Mouse (Mus musculus): ENCODE measurements around the gene Pde3a. TPM values are rescaled to one million over a fixed set of nuclear protein-coding genes. Genes with fewer than 3 reads are reported as not detected.

The Pde3a gene
- total and polyA plus RNA-seq, 2 experiments from 2014 or later = 1.2 to 4.9 TPM

GRCm38 (mm10) chr6:141249585-141250295, 671 bp downstream of the Pde3a start:
- H3K9me3 ChIP-seq (ENCODE audit: low read length) = no peaks in the 10 kb centered on the region
- ATAC-seq = peak; percentile 87
- peak overlapping the region; percentile 49 for H3K4me3 ChIP-seq (ENCODE audit: low read depth, low read length)
- H3K27me3 ChIP-seq (ENCODE audit: insufficient read depth, low read length) = peaks cover 14% of the 10 kb centered on the region
- DNase-seq = peak; percentile 57
- H3K4me1 ChIP-seq (ENCODE audit: insufficient read depth) = no peaks in the 10 kb centered on the region
- peak overlapping the region; percentile 48 for H3K9ac ChIP-seq
- TF ChIP-seq CTCF (IDR thresholded peaks at IDR 0.05; ENCODE audit: low read depth) = peak; percentile 27
- H3K36me3 ChIP-seq (ENCODE audit: insufficient read depth) = no peaks in the 10 kb centered on the region
- 3% methylated on average over 67 of the region's 68 CpGs for WGBS
- peak overlapping the region; percentile 87 for H3K4me2 ChIP-seq (ENCODE audit: low read depth)
- no peak overlapping the region for H3K27ac ChIP-seq (ENCODE audit: low read depth, low read length)

GRCm38 (mm10) chr6:141250296-141250629, 1.2 kb downstream of the Pde3a start:
- no peak for TF ChIP-seq CTCF (IDR thresholded peaks at IDR 0.05; ENCODE audit: low read depth)
- ATAC-seq (no peak), DNase-seq (no peak)
- Histone ChIP-seq H3K4me3 (ENCODE audit: low read depth, low read length) (peak overlapping the region; percentile 49), H3K9ac (peak overlapping the region; percentile 48; the same call in 1 of the 2 replicates), H3K27me3 (ENCODE audit: insufficient read depth, low read length) (peaks cover 14% of the 10 kb centered on the region), H3K36me3 (ENCODE audit: insufficient read depth) (no peaks in the 10 kb centered on the region), H3K4me2 (ENCODE audit: low read depth) (peak overlapping the region; percentile 87), H3K27ac (ENCODE audit: low read depth, low read length) (no peak overlapping the region), H3K9me3 (ENCODE audit: low read length) (no peaks in the 10 kb centered on the region), H3K4me1 (ENCODE audit: insufficient read depth) (no peaks in the 10 kb centered on the region)
- 4% methylated on average over 22 of the region's 22 CpGs for WGBS

GRCm38 (mm10) chr6:141250984-141251383, 1.9 kb downstream of the Pde3a start:
- ATAC-seq (no peak), DNase-seq (no peak)
- H3K9me3 ChIP-seq (ENCODE audit: low read length) = no peaks in the 10 kb centered on the region
- H3K27ac ChIP-seq (ENCODE audit: low read depth, low read length) = no peak overlapping the region
- no peak overlapping the region for H3K4me3 ChIP-seq (ENCODE audit: low read depth, low read length)
- H3K4me2 ChIP-seq (ENCODE audit: low read depth) = peak overlapping the region; percentile 87; the same call in 1 of the 2 replicates
- no peaks in the 10 kb centered on the region for H3K4me1 ChIP-seq (ENCODE audit: insufficient read depth)
- TF ChIP-seq CTCF (IDR thresholded peaks at IDR 0.05; ENCODE audit: low read depth) = no peak
- H3K27me3 ChIP-seq (ENCODE audit: insufficient read depth, low read length) = peaks cover 14% of the 10 kb centered on the region
- WGBS = 61% methylated on average over 6 of the region's 6 CpGs
- H3K36me3 ChIP-seq (ENCODE audit: insufficient read depth) = no peaks in the 10 kb centered on the region
- no peak overlapping the region for H3K9ac ChIP-seq

GRCm38 (mm10) chr6:141252520-141252919, 3.5 kb downstream of the Pde3a start:
- Histone ChIP-seq H3K27me3 (ENCODE audit: insufficient read depth, low read length) (peaks cover 14% of the 10 kb centered on the region), H3K9me3 (ENCODE audit: low read length) (no peaks in the 10 kb centered on the region), H3K4me3 (ENCODE audit: low read depth, low read length) (no peak overlapping the region), H3K4me1 (ENCODE audit: insufficient read depth) (no peaks in the 10 kb centered on the region), H3K36me3 (ENCODE audit: insufficient read depth) (no peaks in the 10 kb centered on the region), H3K4me2 (ENCODE audit: low read depth) (no peak overlapping the region), H3K27ac (ENCODE audit: low read depth, low read length) (no peak overlapping the region), H3K9ac (no peak overlapping the region)
- WGBS = 93% methylated on average over 7 of the region's 7 CpGs
- DNase-seq (no peak), ATAC-seq (no peak)
- no peak for TF ChIP-seq CTCF (IDR thresholded peaks at IDR 0.05; ENCODE audit: low read depth)

- no peak overlapping the region for H3K4me3 ChIP-seq (ENCODE audit: low read depth, low read length)
- H3K9ac ChIP-seq = no peak overlapping the region
- H3K27me3 ChIP-seq (ENCODE audit: insufficient read depth, low read length) = peaks cover 14% of the 10 kb centered on the region; the same call in 1 of the 2 replicates
- DNase-seq (no peak), ATAC-seq (no peak)
- no peaks in the 10 kb centered on the region for H3K9me3 ChIP-seq (ENCODE audit: low read length)
- TF ChIP-seq CTCF (IDR thresholded peaks at IDR 0.05; ENCODE audit: low read depth) = no peak
- no peak overlapping the region for H3K27ac ChIP-seq (ENCODE audit: low read depth, low read length)
- no peaks in the 10 kb centered on the region for H3K36me3 ChIP-seq (ENCODE audit: insufficient read depth)
- no peaks in the 10 kb centered on the region for H3K4me1 ChIP-seq (ENCODE audit: insufficient read depth)
- no peak overlapping the region for H3K4me2 ChIP-seq (ENCODE audit: low read depth)
- 41% methylated on average over 4 of the region's 4 CpGs for WGBS
Observed at GRCm38 (mm10) chr6:141254956-141255355, 5.9 kb downstream of the Pde3a start.

GRCm38 (mm10) chr6:141256896-141257295, 7.8 kb downstream of the Pde3a start:
- ATAC-seq (no peak), DNase-seq (no peak)
- 0 out of 2 replicates have a peak, but pooled peaks cover 6% of the 10 kb centered on the region for H3K27me3 ChIP-seq (ENCODE audit: insufficient read depth, low read length)
- H3K4me3 ChIP-seq (ENCODE audit: low read depth, low read length) = no peak overlapping the region
- no peak overlapping the region for H3K9ac ChIP-seq
- WGBS = 78% methylated on average over 8 of the region's 8 CpGs
- no peaks in the 10 kb centered on the region for H3K9me3 ChIP-seq (ENCODE audit: low read length)
- no peak overlapping the region for H3K27ac ChIP-seq (ENCODE audit: low read depth, low read length)
- H3K4me1 ChIP-seq (ENCODE audit: insufficient read depth) = no peaks in the 10 kb centered on the region
- no peaks in the 10 kb centered on the region for H3K36me3 ChIP-seq (ENCODE audit: insufficient read depth)
- no peak overlapping the region for H3K4me2 ChIP-seq (ENCODE audit: low read depth)
- no peak for TF ChIP-seq CTCF (IDR thresholded peaks at IDR 0.05; ENCODE audit: low read depth)

GRCm38 (mm10) chr6:141257434-141258202, 8.5 kb downstream of the Pde3a start:
- ATAC-seq (no peak), DNase-seq (peak; percentile 20)
- Histone ChIP-seq H3K9ac (no peak overlapping the region), H3K27ac (ENCODE audit: low read depth, low read length) (no peak overlapping the region), H3K4me2 (ENCODE audit: low read depth) (no peak overlapping the region), H3K4me1 (ENCODE audit: insufficient read depth) (no peaks in the 10 kb centered on the region), H3K36me3 (ENCODE audit: insufficient read depth) (no peaks in the 10 kb centered on the region), H3K27me3 (ENCODE audit: insufficient read depth, low read length) (no peaks in the 10 kb centered on the region), H3K4me3 (ENCODE audit: low read depth, low read length) (no peak overlapping the region), H3K9me3 (ENCODE audit: low read length) (no peaks in the 10 kb centered on the region)
- TF ChIP-seq CTCF (IDR thresholded peaks at IDR 0.05; ENCODE audit: low read depth) = peak; percentile 44
- 93% methylated on average over 6 of the region's 6 CpGs for WGBS
